Mouse (Mus musculus) kidney, embryonic 15.5 days (tissue): ENCODE data around the gene Vmn1r202. TPM values are rescaled to one million over a fixed set of nuclear protein-coding genes. Genes with fewer than 3 reads are reported as not detected.
"Not testable (repeated sequence)": the region's sequence is repeated elsewhere in the genome, so short reads cannot be mapped to it uniquely, and the experiment has no call there.

ENCODE experiments used
- ATAC-seq: fragments of 200-750 bp; cut with Nextera tagmentation; replicated peaks from 2 replicates; pipeline ENCODE4 v1.8.0; 2017; ENCODE audit warnings: moderate TSS enrichment; ENCODE audit not compliant: low FRiP score
- H3K27ac ChIP-seq: fragments of 300-500 bp; sonication (generic); 2 replicates; pipeline ENCODE4 v1.5.1; 2015; ENCODE audit warnings: mild to moderate bottlenecking, inconsistent platforms
- H3K27me3 ChIP-seq: fragments of 300-500 bp; sonication (generic); 2 replicates; pipeline ENCODE4 v1.6.1; 2015; ENCODE audit warnings: inconsistent platforms
- H3K36me3 ChIP-seq: fragments of 300-500 bp; sonication (generic); 2 replicates; pipeline ENCODE4 v1.6.1; 2015; ENCODE audit warnings: inconsistent platforms
- H3K4me1 ChIP-seq: fragments of 300-500 bp; sonication (generic); 2 replicates; pipeline ENCODE4 v1.6.1; 2015; ENCODE audit warnings: inconsistent platforms
- H3K4me2 ChIP-seq: fragments of 300-500 bp; sonication (generic); 2 replicates; pipeline ENCODE4 v1.6.1; 2015; ENCODE audit warnings: moderate library complexity, mild to moderate bottlenecking, inconsistent platforms
- H3K4me3 ChIP-seq: fragments of 300-500 bp; sonication (generic); replicated peaks from 2 replicates; pipeline ENCODE4 v1.5.1; 2015; ENCODE audit warnings: mild to moderate bottlenecking, inconsistent platforms
- H3K9ac ChIP-seq: fragments of 300-500 bp; sonication (generic); 2 replicates; pipeline ENCODE4 v1.6.1; 2015; ENCODE audit warnings: mild to moderate bottlenecking, inconsistent platforms
- H3K9me3 ChIP-seq: fragments of 300-500 bp; sonication (generic); replicated peaks from 2 replicates; pipeline ENCODE4 v1.6.1; 2016; ENCODE audit warnings: inconsistent platforms
- WGBS: fragments of 180-500 bp; shearing (Covaris S2); methylation state at CpG from one replicate; pipeline ENCODE4 v1.1.7; 2015; ENCODE audit warnings: mixed read lengths; 5-methylcytosine and 5-hydroxymethylcytosine counted together
- polyA plus RNA-seq: library from polyadenylated mRNA; unstranded; fragments of >200 nt; fragmentation: Nextera tagmentation; extraction: Ambion mirVana; gene quantifications from 2 replicates; pipeline ENCODE4 v1.2.1, GENCODE M21; 2015

The Vmn1r202 gene
- 0.03 TPM in 1 of 2 replicates, not detected in the other for polyA plus RNA-seq

- ATAC-seq: no peak
- Histone ChIP-seq H3K27me3 (no peaks in the 10 kb centered on the region), H3K27ac (no peak within 1 kb of the TSS), H3K4me2 (no peak within 1 kb of the TSS), H3K4me3 (no peak within 1 kb of the TSS), H3K9ac (no peak within 1 kb of the TSS), H3K36me3 (no peaks in the 10 kb centered on the region), H3K4me1 (no peaks in the 10 kb centered on the region), H3K9me3 (no peaks in the 10 kb centered on the region)
Observed at GRCm38 (mm10) chr13:22505281-22505680, at the start of gene Vmn1r202. Gene Vmn1r202, minus strand, starts transcription at chr13:22505381.

- not testable (repeated sequence) for H3K27ac ChIP-seq, H3K4me3 ChIP-seq, H3K9ac ChIP-seq, H3K36me3 ChIP-seq, H3K4me2 ChIP-seq, H3K9me3 ChIP-seq, ATAC-seq, H3K27me3 ChIP-seq, H3K4me1 ChIP-seq
- WGBS: 74% methylated on average over 1 of the region's 1 CpGs
Observed at GRCm38 (mm10) chr13:22552898-22553297, 47.7 kb upstream of the Vmn1r202 start, which contains the start of gene Vmn1r204. Gene Vmn1r204, plus strand, starts transcription at chr13:22553198.

- Histone ChIP-seq H3K4me1 (no peaks in the 10 kb centered on the region), H3K9me3 (no peaks in the 10 kb centered on the region), H3K36me3 (no peaks in the 10 kb centered on the region), H3K4me2 (no peak within 1 kb of the TSS), H3K9ac (no peak within 1 kb of the TSS), H3K4me3 (no peak within 1 kb of the TSS), H3K27ac (no peak within 1 kb of the TSS), H3K27me3 (no peaks in the 10 kb centered on the region)
- no peak for ATAC-seq
Observed at GRCm38 (mm10) chr13:22517814-22518213, 12.6 kb upstream of the Vmn1r202 start, which contains the start of gene Vmn1r203. Gene Vmn1r203, plus strand, starts transcription at chr13:22518114.

- H3K36me3 ChIP-seq: no peaks in the 10 kb centered on the region
- no peaks in the 10 kb centered on the region for H3K27me3 ChIP-seq
- 67% methylated on average over 3 of the region's 3 CpGs for WGBS
- no peak overlapping the region for H3K27ac ChIP-seq
- H3K9me3 ChIP-seq: no peaks in the 10 kb centered on the region
- H3K4me1 ChIP-seq: no peaks in the 10 kb centered on the region
- no peak for ATAC-seq
- H3K9ac ChIP-seq: no peak overlapping the region
- H3K4me3 ChIP-seq: no peak overlapping the region
- H3K4me2 ChIP-seq: no peak overlapping the region
Observed at GRCm38 (mm10) chr13:22502431-22502830, 2.8 kb downstream of the Vmn1r202 start.

GRCm38 (mm10) chr13:22471623-22472022, 33.6 kb downstream of the Vmn1r202 start, which contains the start of gene Vmn1r201:
Gene Vmn1r201, plus strand, starts transcription at chr13:22471923.
- no peak for ATAC-seq
- no peaks in the 10 kb centered on the region for H3K27me3 ChIP-seq
- no peak within 1 kb of the TSS for H3K4me3 ChIP-seq
- no peak within 1 kb of the TSS for H3K27ac ChIP-seq
- WGBS: 72% methylated on average over 1 of the region's 1 CpGs
- H3K9ac ChIP-seq: no peak within 1 kb of the TSS
- no peak within 1 kb of the TSS for H3K4me2 ChIP-seq
- H3K36me3 ChIP-seq: no peaks in the 10 kb centered on the region
- no peaks in the 10 kb centered on the region for H3K4me1 ChIP-seq
- H3K9me3 ChIP-seq: no peaks in the 10 kb centered on the region

GRCm38 (mm10) chr13:22455145-22455544, 50.0 kb downstream of the Vmn1r202 start:
- Histone ChIP-seq H3K4me1 (no peaks in the 10 kb centered on the region), H3K27ac (no peak overlapping the region), H3K27me3 (no peaks in the 10 kb centered on the region), H3K36me3 (no peaks in the 10 kb centered on the region), H3K9ac (no peak overlapping the region), H3K4me3 (no peak overlapping the region), H3K4me2 (no peak overlapping the region), H3K9me3 (no peaks in the 10 kb centered on the region)
- ATAC-seq: no peak

Other genes with a start within 250 kb of the Vmn1r202 start
- not detected in 2 replicates for gene Vmn1r195, start 234.9 kb downstream of the Vmn1r202 start, polyA plus RNA-seq
- not detected in 2 replicates for gene Vmn1r196, start 215.5 kb downstream of the Vmn1r202 start, polyA plus RNA-seq
- gene Vmn1r197, start 180.8 kb downstream of the Vmn1r202 start, polyA plus RNA-seq: not detected in 2 replicates
- gene Vmn1r198, start 155.0 kb downstream of the Vmn1r202 start, polyA plus RNA-seq: not detected in 2 replicates
- gene Vmn1r199, start 125.6 kb downstream of the Vmn1r202 start, polyA plus RNA-seq: not detected in 2 replicates
- not detected in 2 replicates for gene Vmn1r200, start 115.0 kb downstream of the Vmn1r202 start, polyA plus RNA-seq
- not detected in 2 replicates for gene Vmn1r201, start 33.5 kb downstream of the Vmn1r202 start, polyA plus RNA-seq
- gene Vmn1r203, start 12.7 kb upstream of the Vmn1r202 start, polyA plus RNA-seq: not detected in 2 replicates
- not detected in 2 replicates for gene Vmn1r204, start 47.8 kb upstream of the Vmn1r202 start, polyA plus RNA-seq
- gene Vmn1r205, start 87.6 kb upstream of the Vmn1r202 start, polyA plus RNA-seq: not detected in 2 replicates
- not detected in 2 replicates for gene Vmn1r206, start 118.9 kb upstream of the Vmn1r202 start, polyA plus RNA-seq
- not detected in 2 replicates for gene Vmn1r207-ps, start 224.2 kb upstream of the Vmn1r202 start, polyA plus RNA-seq